Mouse (Mus musculus) midbrain, postnatal 0 days (tissue): ENCODE data around the gene Fbxo10. TPM values are rescaled to one million over a fixed set of nuclear protein-coding genes. Genes with fewer than 3 reads are reported as not detected.
"Not testable (repeated sequence)": the region's sequence is repeated elsewhere in the genome, so short reads cannot be mapped to it uniquely, and the experiment has no call there.

Experiments
- ATAC-seq: fragments of 200-750 bp; cut with Nextera tagmentation; 2 replicates; pipeline ENCODE4 v1.8.0; 2017; ENCODE audit warnings: moderate number of reproducible peaks, mild to moderate bottlenecking, moderate TSS enrichment, moderate library complexity; ENCODE audit not compliant: low FRiP score
- DNase-seq: peaks from one replicate; pipeline ENCODE4 v3.0.0-alpha.2; 2015; ENCODE audit warnings: low spot score
- H3K27ac ChIP-seq: fragments of 300-500 bp; sonication (generic); 2 replicates; pipeline ENCODE4 v1.5.1; 2014; ENCODE audit warnings: low read depth, mild to moderate bottlenecking, low read length, mixed read lengths
- H3K27me3 ChIP-seq: fragments of 300-500 bp; sonication (generic); 2 replicates; pipeline ENCODE4 v1.6.1; 2014; ENCODE audit warnings: low read length, control low read depth, mixed read lengths; ENCODE audit not compliant: insufficient read depth
- H3K36me3 ChIP-seq: fragments of 300-500 bp; sonication (generic); 2 replicates; pipeline ENCODE4 v1.6.1; 2014; ENCODE audit warnings: low read length, control low read depth, mixed read lengths; ENCODE audit not compliant: insufficient read depth
- H3K4me1 ChIP-seq: fragments of 300-500 bp; sonication (generic); 2 replicates; pipeline ENCODE4 v1.6.1; 2014; ENCODE audit warnings: mild to moderate bottlenecking, control low read depth, antibody characterized with exemption, low read length, mixed read lengths; ENCODE audit not compliant: insufficient read depth
- H3K4me2 ChIP-seq: fragments of 300-500 bp; sonication (generic); 2 replicates; pipeline ENCODE4 v1.6.1; 2014; ENCODE audit warnings: low read depth, mild to moderate bottlenecking, low read length, mixed read lengths; ENCODE audit not compliant: poor library complexity, severe bottlenecking
- H3K4me3 ChIP-seq: fragments of 300-500 bp; sonication (generic); 2 replicates; pipeline ENCODE4 v1.5.1; 2014; ENCODE audit warnings: low read depth, mild to moderate bottlenecking, low read length, moderate library complexity
- H3K9ac ChIP-seq: fragments of 300-500 bp; sonication (generic); replicated peaks from 2 replicates; pipeline ENCODE4 v1.6.1; 2014; ENCODE audit warnings: mild to moderate bottlenecking, low read length, moderate library complexity, mixed read lengths; ENCODE audit not compliant: poor library complexity, severe bottlenecking
- H3K9me3 ChIP-seq: fragments of 300-500 bp; sonication (generic); 2 replicates; pipeline ENCODE4 v1.6.1; 2016; ENCODE audit warnings: low read length, control low read depth
- CTCF ChIP-seq: IDR thresholded peaks from 2 replicates; pipeline ENCODE4 v1.5.1; 2016; ENCODE audit warnings: antibody characterized with exemption, mild to moderate bottlenecking
- WGBS: fragments of 180-500 bp; shearing (Covaris S2); extraction: QIAGEN DNeasy Blood & Tissue Kit; methylation state at CpG from one replicate; pipeline ENCODE4 v1.1.7; 2014; 5-methylcytosine and 5-hydroxymethylcytosine counted together
- polyA plus RNA-seq: library from polyadenylated mRNA; unstranded; fragments of >200 nt; fragmentation: Nextera tagmentation; extraction: Ambion mirVana; gene quantifications from 2 replicates; pipeline ENCODE4 v1.2.1, GENCODE M21; 2015
- total RNA-seq: library from RNA; depleted of rRNA; stranded (reverse); fragments of >200 nt; gene quantifications from 2 replicates; pipeline ENCODE4 v1.2.3, GENCODE M21; 2014

Gene Fbxo10
- total and polyA plus RNA-seq, 2 experiments from 2014 or later = 13.7 to 24.6 TPM

DNA sequence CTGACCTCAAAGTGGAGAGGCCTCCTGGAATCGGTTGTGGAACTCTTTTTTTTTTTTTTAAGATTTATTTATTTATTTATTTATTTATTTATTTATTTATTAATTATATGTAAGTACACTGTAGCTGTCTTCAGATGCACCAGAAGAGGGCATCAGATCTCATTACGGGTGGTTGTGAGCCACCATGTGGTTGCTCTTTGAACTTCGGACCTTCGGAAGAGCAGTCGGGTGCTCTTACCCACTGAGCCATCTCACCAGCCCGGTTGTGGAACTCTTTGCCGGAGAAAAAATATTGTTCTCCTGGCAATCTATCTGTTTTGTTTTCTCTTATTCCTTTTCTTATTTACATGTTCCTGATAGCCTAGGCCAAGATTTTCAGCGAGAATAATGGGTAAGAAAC is 45.5 kb downstream of the Fbxo10 start:
- DNase-seq, H3K4me1 ChIP-seq, H3K9ac ChIP-seq, H3K4me2 ChIP-seq, H3K4me3 ChIP-seq, H3K27ac ChIP-seq, H3K9me3 ChIP-seq, ATAC-seq, H3K27me3 ChIP-seq: not testable (repeated sequence)
- 55% methylated on average over 8 of the region's 8 CpGs for WGBS
- H3K36me3 ChIP-seq = peaks cover 59% of the 10 kb centered on the region
- peak; percentile 43 for TF ChIP-seq CTCF

DNA sequence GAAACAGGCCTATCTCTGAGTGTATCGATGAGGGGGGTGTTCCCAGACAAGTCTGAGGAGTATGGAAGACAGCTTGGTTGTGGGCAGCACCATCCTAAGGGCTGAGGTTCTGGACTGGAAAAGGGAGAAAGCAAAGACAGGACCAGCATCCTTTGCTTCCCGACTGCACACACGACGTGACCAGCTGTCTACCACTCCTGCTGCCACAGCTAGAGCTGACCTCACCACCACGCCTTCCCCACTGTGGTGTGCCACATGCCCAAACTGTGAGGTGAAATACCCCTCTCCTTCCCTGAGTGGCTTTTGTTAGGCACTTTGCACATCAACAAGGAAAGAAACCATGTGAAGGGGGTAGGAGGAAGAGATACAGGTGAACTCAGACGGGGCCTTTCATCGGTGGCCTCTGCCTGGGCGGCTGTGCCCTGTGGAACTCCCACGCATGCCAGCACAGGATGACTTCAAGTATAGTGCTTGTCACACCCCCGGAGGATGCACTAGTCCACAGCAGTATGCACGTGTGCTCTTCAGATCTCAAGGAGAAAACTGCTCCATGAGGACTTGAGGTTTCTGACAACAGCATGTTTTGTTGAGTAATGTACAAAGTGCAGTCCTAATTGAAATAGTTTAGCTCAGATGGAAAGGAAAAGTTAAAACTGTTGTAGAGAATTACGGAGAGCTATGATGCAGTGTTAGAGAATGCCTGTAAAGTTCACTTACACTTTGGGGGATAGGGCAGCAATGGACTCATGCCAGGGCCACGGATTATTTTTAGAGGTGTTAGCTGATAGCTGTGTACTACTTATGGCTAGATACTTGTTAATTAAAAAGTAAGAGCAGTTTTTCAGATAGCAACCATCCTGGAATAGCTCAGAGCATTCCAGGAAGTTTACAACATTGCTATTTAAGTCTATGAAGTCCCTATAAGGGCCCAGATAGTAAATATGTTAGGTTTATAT is 46.7 kb downstream of the Fbxo10 start:
- Histone ChIP-seq H3K4me2 (no peak overlapping the region), H3K27me3 (no peaks in the 10 kb centered on the region), H3K4me3 (no peak overlapping the region), H3K27ac (no peak overlapping the region), H3K4me1 (no peaks in the 10 kb centered on the region), H3K9ac (no peak overlapping the region), H3K36me3 (peaks cover 61% of the 10 kb centered on the region), H3K9me3 (no peaks in the 10 kb centered on the region)
- 94% methylated on average over 13 of the region's 13 CpGs for WGBS
- DNase-seq (no peak), ATAC-seq (no peak)
- TF ChIP-seq CTCF = no peak

DNA sequence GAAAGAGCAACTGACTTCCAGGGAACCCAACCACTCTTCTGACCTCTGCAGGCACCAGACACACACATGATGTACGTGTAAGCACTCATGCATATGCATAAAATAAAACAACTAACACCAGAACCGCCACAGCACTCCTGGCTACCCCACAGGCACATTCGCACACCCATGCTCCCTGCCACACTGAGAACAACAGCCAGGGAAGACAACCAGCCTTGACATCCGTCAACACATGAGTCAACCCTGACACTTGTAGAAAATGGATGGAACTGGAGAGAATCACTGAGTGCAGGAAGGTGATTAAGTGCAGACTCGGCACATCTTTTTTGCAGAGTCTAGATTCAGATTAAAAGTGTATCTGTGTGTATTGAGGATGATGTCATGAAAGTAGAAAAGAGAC is 47.8 kb downstream of the Fbxo10 start:
- H3K27me3 ChIP-seq = no peaks in the 10 kb centered on the region
- H3K4me2 ChIP-seq = no peak overlapping the region
- ATAC-seq (no peak), DNase-seq (no peak)
- H3K9me3 ChIP-seq = no peaks in the 10 kb centered on the region
- no peak overlapping the region for H3K9ac ChIP-seq
- 84% methylated on average over 5 of the region's 5 CpGs for WGBS
- H3K4me3 ChIP-seq = no peak overlapping the region
- TF ChIP-seq CTCF = no peak
- H3K27ac ChIP-seq = no peak overlapping the region
- H3K4me1 ChIP-seq = no peaks in the 10 kb centered on the region
- H3K36me3 ChIP-seq = peaks cover 60% of the 10 kb centered on the region

DNA sequence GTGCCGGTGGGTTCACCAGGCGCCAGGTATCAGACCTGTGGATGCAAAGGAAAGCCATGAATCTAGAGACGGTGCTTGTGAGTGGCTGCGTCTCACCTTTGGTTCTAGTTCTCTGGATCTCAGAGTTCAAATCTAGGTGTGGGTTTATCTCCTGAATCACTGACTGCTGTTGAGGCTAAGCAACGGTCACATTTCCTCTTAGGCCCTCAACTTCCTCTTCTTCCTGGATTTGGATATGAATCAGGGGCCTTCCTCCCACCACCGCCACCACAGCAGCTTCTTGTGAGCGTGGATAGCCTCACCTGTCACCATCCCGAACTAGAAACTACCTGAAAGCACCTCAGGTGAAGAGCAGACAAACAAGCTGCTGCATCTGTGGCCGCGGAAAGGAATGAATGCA is 48.4 kb downstream of the Fbxo10 start:
- TF ChIP-seq CTCF = no peak
- Histone ChIP-seq H3K4me3 (no peak overlapping the region), H3K4me1 (no peaks in the 10 kb centered on the region), H3K4me2 (no peak overlapping the region), H3K27ac (no peak overlapping the region), H3K9ac (no peak overlapping the region), H3K27me3 (no peaks in the 10 kb centered on the region), H3K36me3 (peaks cover 60% of the 10 kb centered on the region), H3K9me3 (no peaks in the 10 kb centered on the region)
- DNase-seq (no peak), ATAC-seq (no peak)
- 98% methylated on average over 10 of the region's 10 CpGs for WGBS

DNA sequence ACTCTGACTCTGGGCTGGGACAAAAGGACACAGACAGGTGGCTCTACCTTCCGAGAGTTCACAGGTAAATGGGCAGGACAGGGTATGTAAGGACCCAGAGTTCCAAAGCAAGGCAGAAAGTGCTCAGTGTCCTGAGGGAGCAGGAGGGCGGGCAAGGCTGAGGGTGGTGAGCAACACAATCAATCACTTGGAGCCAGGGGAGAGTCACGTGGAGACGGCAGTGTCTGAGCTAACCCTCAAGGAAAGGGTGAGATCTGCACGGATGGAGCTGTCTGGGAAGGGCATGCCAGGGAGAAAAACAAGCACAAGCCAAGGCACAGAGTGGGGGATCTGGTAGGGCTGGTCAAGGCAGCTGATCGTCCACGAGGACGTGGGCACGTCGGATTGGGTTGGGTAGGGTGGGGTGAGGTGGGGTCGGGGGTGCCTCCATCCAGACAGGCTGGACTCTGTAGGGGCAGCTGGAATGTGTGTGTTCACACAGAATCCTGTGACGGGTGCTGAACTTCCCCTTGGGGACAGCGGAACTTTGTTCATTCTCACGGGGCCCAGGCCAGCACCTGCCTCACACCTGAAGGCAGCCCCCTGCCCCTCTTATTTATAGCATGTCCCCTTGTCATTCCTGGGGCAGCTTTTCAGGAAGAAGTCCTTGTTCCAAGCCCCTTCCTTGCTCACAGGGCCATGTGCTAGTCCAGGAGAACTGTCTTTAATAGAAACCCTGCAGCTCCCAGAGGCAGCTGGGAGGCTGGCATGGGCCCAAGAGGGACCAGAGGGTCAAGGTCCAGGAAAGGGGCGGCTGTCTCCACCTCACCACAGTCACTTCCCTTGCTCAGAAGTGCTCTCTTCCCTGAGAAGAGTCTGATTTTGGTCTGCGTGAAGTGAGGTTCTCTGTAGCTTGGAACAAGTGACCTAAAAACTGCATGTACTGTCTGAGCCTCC is 49.4 kb downstream of the Fbxo10 start:
- peaks cover 60% of the 10 kb centered on the region for H3K36me3 ChIP-seq
- no peak for TF ChIP-seq CTCF
- WGBS = 82% methylated on average over 16 of the region's 16 CpGs

DNA sequence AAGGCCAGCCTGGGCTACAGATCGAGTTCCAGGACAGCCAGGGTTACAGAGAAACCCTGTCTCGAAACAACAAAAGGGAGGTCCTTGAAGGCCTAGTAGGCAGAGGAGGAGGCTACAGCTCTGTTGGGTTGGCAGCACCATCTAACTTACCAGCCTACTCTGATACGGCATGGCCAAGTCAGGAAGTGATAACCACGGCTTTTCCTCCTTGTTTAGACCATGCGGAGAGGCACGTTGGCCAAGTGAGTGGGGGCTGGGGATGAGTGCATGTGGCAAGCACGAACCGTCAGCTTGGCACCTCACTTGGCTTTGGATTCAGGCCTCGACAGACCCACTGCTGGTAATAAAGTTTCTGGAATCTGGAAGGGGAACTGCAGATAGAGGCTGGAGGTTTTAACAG is 51.8 kb downstream of the Fbxo10 start:
- Histone ChIP-seq H3K27me3 (no peaks in the 10 kb centered on the region), H3K9ac (no peak overlapping the region), H3K27ac (no peak overlapping the region), H3K9me3 (no peaks in the 10 kb centered on the region), H3K4me1 (no peaks in the 10 kb centered on the region), H3K36me3 (peaks cover 71% of the 10 kb centered on the region), H3K4me2 (no peak overlapping the region), H3K4me3 (no peak overlapping the region)
- ATAC-seq (no peak), DNase-seq (no peak)
- 94% methylated on average over 9 of the region's 9 CpGs for WGBS
- TF ChIP-seq CTCF = no peak

More for the DNA sequence above, 49.4 kb downstream of the Fbxo10 start:
- H3K9ac ChIP-seq = no peak overlapping the region
- no peaks in the 10 kb centered on the region for H3K27me3 ChIP-seq
- no peaks in the 10 kb centered on the region for H3K9me3 ChIP-seq
- H3K4me1 ChIP-seq = no peaks in the 10 kb centered on the region
- ATAC-seq = no peak
- no peak overlapping the region for H3K4me3 ChIP-seq
- H3K27ac ChIP-seq = no peak overlapping the region
- no peak for DNase-seq
- H3K4me2 ChIP-seq = no peak overlapping the region
